ENCODE assay signal across 14 mouse cellular contexts in the genomic region with DNA sequence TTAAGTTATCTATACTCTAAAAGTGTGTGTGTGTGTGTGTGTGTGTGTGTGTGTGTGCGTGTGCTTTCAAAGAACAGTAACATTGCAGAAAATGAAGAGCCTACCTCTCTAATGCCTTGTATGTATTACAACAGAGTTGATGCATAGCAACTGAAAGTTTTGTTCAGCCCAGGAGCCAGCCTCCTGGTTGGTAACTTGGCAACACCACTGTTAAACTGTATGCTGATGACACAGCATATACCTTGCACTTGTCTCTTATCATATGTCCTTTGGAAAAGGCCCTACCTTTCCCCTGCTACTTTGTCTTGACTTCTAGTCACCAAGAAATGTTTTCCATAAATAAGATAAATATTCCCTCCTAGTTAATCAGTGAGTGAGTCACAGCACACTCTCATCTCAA.
"Had no signal": no experiment of that assay in that cellular context is flagged by ENCODE, and none has a peak within 500 bp of the region (broad histone marks: within the 10 kb centered on the region; RNA-seq: fewer than 3 reads in every experiment).

No protein-coding gene starts in this region.

- H3K36me3 ChIP-seq: limb, embryonic 15.5 days; liver, embryonic 13.5 days; midbrain, embryonic 15.5 days; neural tube, embryonic 12.5 days; stomach, embryonic 15.5 days had no signal

- DNase-seq: kidney, adult 2 months; kidney, postnatal 36 days; layer of hippocampus, adult 9-11 months; layer of hippocampus, postnatal 36 days; liver, embryonic 13.5 days; lung, adult 18-20 months; right cerebral cortex, postnatal 4 days; thymus, adult 18-20 months; thymus, postnatal 36 days had no signal

- H3K4me3 ChIP-seq: limb, embryonic 15.5 days; liver, embryonic 13.5 days; midbrain, embryonic 15.5 days; neural tube, embryonic 12.5 days; stomach, embryonic 15.5 days had no signal

- H3K4me2 ChIP-seq: limb, embryonic 15.5 days; liver, embryonic 13.5 days; midbrain, embryonic 11.5 days; midbrain, embryonic 15.5 days; neural tube, embryonic 12.5 days; stomach, embryonic 15.5 days had no signal

- H3K27me3 ChIP-seq: limb, embryonic 15.5 days; liver, embryonic 13.5 days; midbrain, embryonic 15.5 days; neural tube, embryonic 12.5 days; stomach, embryonic 15.5 days had no signal

- H3K4me1 ChIP-seq: midbrain, embryonic 15.5 days; neural tube, embryonic 12.5 days; stomach, embryonic 15.5 days had no signal

- H3K9me3 ChIP-seq: limb, embryonic 15.5 days; liver, embryonic 13.5 days; midbrain, embryonic 15.5 days; neural tube, embryonic 12.5 days; stomach, embryonic 15.5 days had no signal

- H3K27ac ChIP-seq: liver, embryonic 13.5 days; midbrain, embryonic 15.5 days; neural tube, embryonic 12.5 days; stomach, embryonic 15.5 days had no signal

- H3K9ac ChIP-seq: limb, embryonic 15.5 days; liver, embryonic 13.5 days; midbrain, embryonic 15.5 days; neural tube, embryonic 12.5 days; stomach, embryonic 15.5 days had no signal

- ATAC-seq: midbrain, embryonic 15.5 days had no signal
